Mouse (Mus musculus) gastrocnemius, adult 18-20 months (tissue): ENCODE measurements around the gene Tmem123. TPM values are rescaled to one million over a fixed set of nuclear protein-coding genes. Genes with fewer than 3 reads are reported as not detected.

Source experiments
- DNase-seq: peaks from one replicate; pipeline ENCODE4 v3.0.0; 2021; ENCODE audit warnings: low spot score
- microRNA-seq: library from miRNA; unstranded; fragments of <30 nt; microRNA quantifications from one replicate; pipeline ENCODE4 v1.2.0, GENCODE M21; 2021
- total RNA-seq, 2 experiments: library from RNA; stranded (reverse); gene quantifications; 2 replicates each; pipeline ENCODE4 v1.2.3; 2021

The Tmem123 gene
- total RNA-seq, 2 experiments from 2014 or later = 23.2 to 24.6 TPM

DNA sequence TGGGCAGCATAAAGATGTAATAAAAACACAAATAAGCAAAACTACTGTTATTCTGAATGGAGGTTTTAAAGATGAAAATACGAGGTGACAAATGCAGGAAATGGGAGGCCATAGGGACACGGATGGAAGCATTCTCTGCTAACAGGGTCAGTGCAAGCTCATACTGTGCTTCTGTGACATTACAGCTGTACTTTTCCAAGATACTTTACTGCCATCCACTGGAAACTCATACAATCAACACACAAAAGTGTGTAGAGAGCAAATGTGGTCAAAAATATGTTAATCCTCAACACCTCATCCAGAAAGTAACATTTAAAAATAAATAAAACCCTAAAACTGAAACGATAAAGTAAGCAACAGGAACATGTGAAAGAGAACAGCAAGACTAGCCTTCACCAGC is 58.9 kb downstream of the Tmem123 start:
- DNase-seq = no peak

- DNase-seq = no peak
Measured at GRCm38 (mm10) chr9:7824916-7825315, 61.1 kb downstream of the Tmem123 start.

- peak; percentile 35 for DNase-seq
Measured at GRCm38 (mm10) chr9:7828706-7829105, 64.9 kb downstream of the Tmem123 start.

DNA sequence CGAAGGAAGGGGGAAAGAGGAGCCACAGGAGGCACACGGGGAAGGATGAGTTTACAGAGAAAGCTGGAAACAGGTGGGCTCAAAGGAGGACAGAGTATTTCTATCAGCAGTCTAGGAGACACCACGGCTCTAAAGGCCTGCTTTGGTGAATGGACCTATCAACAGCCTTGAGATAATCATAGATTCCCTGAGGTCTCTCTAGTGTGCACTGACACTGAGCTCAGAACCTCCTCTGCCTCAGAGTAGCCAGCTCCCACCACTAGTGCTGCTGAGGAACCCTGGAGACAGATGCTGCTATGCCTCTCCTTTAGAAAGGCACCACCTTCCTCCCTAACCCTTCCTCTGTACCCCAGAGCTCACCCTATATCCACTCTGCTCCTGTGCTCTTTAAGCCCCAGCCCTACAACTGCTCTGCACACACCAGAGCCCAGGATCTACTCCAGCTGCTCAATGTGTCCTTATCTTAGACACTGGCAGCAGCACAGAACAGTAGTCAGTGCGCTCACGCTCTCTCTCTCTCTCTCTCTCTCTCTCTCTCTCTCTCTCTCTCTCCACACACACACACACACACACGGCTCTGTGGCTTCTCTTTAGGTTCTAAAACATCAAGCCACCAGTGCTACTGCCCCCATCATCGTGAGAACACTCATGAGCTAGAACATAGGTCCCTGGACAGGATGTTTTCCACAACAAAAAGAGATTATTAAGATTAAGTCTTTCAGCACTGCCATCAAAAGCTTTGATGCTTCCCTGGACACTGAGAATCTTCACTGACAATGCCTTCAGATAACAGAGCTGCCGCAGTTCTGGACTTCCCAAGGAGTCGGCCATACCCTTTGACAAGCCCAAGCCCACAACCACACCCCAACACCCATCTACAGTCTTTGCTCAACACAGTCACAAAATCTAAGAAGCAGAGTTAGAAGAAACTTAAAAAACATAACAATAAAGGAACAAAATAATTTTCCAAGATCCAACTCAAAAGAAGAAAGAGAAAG is 66.0 kb downstream of the Tmem123 start:
- no peak for DNase-seq

DNA sequence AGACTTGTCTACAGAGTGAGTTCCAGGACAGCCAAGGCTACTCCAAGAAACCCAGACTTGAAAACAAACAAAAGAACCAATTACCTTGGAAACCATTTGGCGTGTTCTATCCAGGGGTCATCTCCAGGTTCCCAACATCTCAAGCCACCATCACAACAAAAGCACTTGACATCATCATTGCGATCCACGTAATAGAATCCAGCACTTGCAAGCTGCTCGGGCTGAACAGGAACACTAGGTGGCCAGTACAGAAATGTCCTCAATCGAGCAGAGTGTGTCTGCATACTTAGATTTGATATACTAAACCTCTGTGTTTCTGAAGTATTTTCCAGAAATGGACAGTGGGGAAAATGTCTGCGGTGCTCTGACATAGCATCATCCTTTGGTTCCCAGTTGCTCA is 69.6 kb downstream of the Tmem123 start:
- DNase-seq = no peak

DNA sequence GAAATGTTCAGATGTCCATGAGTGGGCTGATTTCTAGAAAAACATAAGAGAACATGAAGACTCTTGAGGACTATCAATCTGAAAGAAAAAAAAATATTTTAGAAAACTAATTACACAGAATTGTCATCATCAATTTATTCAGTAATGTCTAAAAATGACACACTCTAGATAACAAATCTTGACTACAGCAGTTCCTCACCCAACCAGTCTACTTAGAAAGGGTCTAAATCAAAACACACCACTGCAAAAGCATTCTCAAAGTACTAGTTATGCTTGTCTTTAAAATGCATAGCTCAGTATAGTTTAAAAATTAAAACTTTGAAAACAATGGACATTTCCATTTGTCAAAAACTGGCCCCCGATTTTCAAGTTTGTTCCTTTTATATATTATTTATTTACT is 71.5 kb downstream of the Tmem123 start:
- no peak for DNase-seq

GRCm38 (mm10) chr9:7836331-7836730 is 72.5 kb downstream of the Tmem123 start:
- DNase-seq = peak; percentile 24

DNA sequence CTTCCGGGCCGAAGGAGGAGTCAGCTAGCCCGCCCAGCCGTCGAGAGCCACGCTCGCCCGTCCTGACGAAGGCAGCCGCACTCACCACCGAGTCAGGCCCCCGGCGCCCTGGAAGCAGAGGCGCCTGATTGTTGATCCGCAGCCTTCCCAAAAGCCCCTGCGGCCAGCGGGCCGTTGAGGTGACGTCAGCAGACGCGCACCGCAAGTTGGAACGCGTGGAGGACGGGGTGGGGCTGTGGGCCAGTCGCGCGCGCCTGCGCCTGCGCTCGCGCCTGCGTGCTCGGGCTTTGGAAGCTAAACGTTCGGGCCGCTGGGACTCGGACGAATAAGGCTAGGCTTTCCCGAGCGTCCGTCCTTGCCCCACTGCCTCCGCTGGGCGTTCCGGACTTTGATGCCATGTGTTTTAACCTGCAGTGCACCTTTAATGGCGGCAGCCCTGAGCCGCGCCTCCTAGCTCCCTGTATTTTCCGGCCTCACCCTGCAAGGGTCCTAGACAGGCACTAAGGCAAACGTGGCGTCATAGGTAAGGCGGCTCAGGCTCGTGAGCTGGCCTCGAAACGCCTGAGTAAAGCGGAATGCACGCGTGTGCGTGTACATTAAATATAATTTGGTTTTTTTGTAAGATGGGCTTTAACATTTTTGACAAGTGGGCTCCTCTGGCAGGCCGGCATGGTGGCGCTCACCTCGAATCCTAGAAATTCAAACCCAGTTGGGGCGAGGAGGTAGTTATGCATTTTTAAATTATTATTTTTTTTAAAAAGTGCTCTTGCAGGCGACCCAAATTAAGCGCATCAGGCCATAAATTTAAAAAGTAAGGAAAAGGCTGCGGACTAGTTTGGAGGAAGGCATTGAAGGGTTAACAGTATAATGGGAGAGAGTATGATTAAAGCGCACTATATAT is 73.3 kb downstream of the Tmem123 start, which contains the start of gene Birc2:
TSS of gene Birc2 (minus strand) at position 160 of the 901 bp plus-strand sequence.
- peak; percentile 95 for DNase-seq

GRCm38 (mm10) chr9:7837806-7838440 is 74.1 kb downstream of the Tmem123 start:
- DNase-seq = no peak

GRCm38 (mm10) chr9:7841221-7841620 is 77.4 kb downstream of the Tmem123 start:
- no peak for DNase-seq

Small RNA genes within 50 kb of the gene (microRNA-seq; reads per million reads assigned to microRNA genes)
- gene Mir5618 = 1.4 reads per million

Other genes with a start within 250 kb of the Tmem123 start
- not detected for gene Mmp8, start 205.6 kb upstream of the Tmem123 start, total RNA-seq
- gene Mmp27, start 192.6 kb upstream of the Tmem123 start, total RNA-seq = under 1 TPM in 1 of 2 experiments, not detected in 1; 0.23 TPM
- not detected for gene Mmp20, start 135.8 kb upstream of the Tmem123 start, total RNA-seq
- not detected for gene Mmp7, start 72.0 kb upstream of the Tmem123 start, total RNA-seq
- 10 to 100 TPM; 17.5 to 21.1 TPM for gene Birc2, start 73.0 kb downstream of the Tmem123 start, total RNA-seq
- 10 to 100 TPM in 1 of 2 experiments, 1 to 10 TPM in 1; 7.4 to 10.3 TPM for gene Birc3, start 109.1 kb downstream of the Tmem123 start, total RNA-seq
- gene Yap1, start 240.6 kb downstream of the Tmem123 start, total RNA-seq = 10 to 100 TPM; 36.9 to 40.5 TPM